Mouse (Mus musculus): ENCODE data around the gene Ropn1l.

DNA sequence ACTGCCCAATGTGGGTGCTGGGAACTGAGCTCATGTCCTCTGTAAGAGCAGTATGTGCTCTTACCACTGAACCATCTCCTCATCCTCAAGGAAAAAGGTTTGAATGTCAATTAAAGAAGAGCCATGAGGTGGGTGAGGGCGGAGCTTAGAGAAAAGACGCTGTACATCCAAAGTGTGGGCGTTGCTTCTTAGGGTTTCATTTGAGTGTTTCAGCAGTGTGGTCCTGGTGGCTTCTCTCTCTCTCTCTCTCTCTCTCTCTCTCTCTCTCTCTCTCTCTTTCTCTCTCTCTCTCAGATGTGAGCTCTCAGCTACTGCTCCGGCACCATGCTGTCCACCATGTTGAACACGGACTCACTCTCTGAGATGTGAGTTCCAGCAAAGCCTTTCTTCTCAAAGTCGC is 39.9 kb downstream of the Ropn1l start:
- TF ChIP-seq CTCF (IDR thresholded peaks at IDR 0.05; ENCODE audit: extremely low read depth, insufficient read depth, low read length) (no peak), POLR2A (IDR thresholded peaks at IDR 0.05; ENCODE audit: extremely low read depth, insufficient read depth, low read length) (no peak)

Data from cortical plate, adult 2 months (tissue).